Mouse (Mus musculus) neural tube, embryonic 10.5 days (tissue): ENCODE data around the gene Icmt.

Experiments used
- DNase-seq: peaks from one replicate; pipeline ENCODE4 v3.0.0-alpha.2; 2017; ENCODE audit warnings: low spot score; ENCODE audit errors: extremely low spot score

The Icmt gene

DNA sequence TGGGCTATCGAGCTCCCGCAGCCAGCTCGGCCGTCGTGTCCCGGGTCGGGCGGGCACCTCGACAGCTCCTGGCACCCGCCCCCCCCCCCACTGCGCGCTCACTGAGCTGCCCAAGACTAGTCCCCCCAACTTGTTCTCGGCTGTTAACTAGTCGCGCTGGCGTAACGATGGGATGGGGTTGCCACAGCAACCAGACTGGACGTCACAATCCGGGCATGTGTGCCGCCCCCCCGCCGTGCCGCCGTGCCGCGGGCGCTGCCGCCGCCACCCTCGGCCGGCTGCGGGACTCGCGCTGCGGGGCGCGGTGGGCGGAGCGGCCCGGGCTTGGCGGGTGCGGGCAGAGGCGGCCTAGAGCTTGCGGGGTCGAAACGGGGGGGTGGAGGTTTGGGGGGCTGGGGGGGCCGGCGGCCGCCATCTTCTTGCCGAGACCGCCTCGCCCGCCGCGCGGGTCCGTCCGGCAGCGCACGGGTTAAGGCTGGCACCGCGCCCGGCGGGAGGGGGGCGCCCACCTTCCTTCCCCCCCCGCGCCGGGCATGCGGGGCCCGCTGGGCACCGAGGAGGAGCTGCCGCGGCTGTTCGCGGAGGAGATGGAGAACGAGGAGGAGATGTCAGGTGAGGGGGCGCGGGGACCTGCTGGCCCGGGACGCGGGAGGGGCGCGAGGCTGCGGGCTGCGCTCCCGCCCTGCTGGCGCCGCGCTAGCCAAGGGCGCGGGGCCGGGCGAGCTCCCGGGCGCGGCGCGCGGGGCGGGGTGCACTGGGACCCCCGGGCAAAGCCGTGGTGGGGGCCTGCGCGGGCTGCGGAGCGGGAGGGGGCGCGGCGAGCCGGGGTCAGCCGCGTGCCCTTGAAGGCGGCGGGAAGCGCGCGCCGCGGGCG is 41.6 kb downstream of the Icmt start, which contains the start of gene Chd5:
Gene Chd5 (plus strand): TSS at position 233 of the 874 bp plus-strand sequence.
- DNase-seq = no peak

DNA sequence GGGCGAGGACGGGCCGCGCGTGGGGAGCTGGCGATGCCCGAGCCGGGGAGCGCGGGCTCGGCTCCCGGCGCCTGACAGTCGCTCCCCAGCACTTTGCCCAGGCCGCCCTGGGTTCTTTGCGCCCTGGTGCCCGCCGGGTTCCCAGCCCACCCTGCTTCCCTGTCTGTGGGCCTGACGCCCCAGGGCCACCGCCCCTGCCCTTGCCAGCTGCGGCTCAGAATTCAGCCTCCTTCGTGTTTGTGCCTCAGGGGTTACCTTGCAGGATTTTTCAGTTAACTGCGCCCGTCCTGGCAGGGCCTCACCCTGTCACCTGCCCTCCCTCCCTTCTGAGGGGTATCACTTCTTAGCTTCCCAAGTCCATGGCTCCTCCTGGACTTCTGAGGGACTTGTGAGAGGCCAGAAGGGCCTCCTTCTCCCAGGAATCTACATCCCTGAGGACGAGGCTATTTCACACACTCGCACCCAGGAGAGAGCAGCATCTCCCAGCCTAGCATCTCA is 42.3 kb downstream of the Icmt start:
- DNase-seq = no peak

DNA sequence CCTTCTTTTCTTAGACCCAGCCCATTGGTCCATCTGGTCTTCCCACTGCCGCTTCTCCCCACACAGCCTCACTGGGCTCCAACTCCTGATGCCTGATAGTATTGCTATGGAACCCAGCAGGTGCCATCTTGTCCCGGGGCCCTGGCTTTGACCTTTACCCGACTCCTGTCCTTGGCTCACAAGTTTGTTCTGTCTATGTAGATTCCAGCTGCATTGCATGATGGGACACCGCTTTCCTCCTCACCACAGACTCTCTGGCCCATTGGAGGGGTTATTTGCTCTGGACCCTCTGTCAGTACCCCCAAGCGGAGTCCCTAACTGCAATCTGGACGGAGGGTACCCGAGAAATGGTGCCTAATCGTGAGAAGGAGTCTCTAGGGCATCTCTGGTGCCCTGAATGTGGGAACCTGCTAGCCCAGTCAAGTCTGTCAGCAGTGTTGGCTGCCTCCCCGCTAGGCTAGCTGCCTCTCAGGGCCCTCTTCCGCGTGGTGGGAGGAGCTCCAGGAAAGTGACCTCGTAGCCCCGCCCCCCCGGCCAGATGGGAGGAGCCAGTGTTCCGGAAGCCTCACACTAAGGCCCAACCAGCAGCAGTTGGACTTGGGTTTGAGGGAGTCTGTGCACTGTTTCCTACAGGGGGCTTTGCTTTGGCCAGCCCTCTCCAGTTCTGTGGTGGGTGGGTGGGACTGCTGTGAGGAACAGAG is 43.7 kb downstream of the Icmt start:
- peak; percentile 34 for DNase-seq

DNA sequence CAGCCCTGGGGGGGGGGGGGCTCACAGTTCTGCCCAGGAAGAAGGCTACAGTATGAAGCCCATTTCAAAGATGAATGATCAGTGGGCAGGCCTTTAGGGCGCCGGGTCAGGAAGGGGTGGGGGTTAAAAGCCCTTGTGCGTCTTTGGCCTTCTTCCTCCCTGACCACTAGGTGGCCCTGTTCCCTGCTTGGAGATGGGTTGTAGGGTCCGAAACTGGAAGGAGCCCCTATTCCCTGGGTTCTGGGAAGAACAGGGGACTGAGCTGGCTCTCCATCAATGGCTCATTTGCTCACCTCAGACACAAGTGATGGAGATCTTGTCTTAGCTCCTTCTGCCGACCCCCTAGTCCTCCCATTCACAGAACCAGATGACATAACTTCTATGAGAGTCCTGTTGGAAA is 46.3 kb downstream of the Icmt start:
- peak; percentile 47 for DNase-seq

DNA sequence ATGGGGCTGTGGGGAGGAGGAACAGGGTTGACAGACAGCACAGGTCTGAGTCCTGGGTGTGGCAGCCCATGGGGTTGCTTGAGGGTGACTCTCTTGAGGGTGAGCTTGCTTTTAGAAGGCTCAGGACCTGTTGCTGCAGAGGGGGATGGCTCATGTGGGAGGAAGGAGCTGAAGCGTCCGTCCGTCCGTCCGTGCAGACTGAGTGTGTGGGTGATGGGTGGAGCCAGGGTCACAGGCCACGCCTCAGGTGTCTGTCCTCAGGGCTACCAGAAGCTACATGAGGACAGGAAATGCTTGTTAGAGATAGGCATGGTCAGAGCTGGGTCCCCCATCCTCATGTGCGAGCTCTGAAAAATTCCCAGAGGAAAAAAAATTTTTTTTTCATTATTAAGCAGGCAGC is 47.6 kb downstream of the Icmt start:
- DNase-seq = no peak

DNA sequence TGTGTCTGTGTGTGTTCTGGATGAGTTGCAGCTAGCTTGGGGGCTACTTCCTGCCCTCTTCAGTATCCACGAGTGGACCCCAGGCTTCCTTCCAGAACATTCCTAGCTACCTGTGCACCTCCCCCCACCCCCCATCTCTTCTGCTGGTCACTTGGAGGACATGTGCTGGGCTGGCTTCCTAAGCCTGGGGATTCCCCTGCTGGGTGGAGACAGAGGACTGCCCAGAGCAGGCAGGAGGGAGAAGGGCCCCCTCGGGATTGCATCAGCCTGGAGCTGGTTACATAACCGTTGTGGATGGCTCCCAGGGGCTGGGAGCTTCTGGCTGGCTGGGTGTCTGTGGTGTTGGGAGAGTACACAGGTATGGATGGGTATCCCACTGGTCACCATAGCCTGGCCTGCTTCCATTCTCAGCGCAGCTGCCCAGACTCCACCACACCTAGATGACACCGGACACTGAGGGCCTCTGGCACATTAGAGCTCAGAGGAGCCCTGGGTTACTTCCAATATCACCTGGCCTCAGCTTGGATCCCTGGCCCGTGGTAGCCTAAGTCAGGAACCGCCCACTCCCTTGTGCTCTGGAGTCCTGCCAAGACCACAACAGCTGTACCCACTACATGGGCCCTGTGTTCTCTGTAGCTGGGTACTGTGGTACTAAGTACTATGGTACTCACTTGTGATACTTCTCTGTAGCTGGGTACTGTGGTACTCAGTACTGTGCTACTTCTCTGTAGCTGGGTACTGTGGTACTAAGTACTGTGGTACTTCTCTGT is 48.3 kb downstream of the Icmt start:
- no peak for DNase-seq

DNA sequence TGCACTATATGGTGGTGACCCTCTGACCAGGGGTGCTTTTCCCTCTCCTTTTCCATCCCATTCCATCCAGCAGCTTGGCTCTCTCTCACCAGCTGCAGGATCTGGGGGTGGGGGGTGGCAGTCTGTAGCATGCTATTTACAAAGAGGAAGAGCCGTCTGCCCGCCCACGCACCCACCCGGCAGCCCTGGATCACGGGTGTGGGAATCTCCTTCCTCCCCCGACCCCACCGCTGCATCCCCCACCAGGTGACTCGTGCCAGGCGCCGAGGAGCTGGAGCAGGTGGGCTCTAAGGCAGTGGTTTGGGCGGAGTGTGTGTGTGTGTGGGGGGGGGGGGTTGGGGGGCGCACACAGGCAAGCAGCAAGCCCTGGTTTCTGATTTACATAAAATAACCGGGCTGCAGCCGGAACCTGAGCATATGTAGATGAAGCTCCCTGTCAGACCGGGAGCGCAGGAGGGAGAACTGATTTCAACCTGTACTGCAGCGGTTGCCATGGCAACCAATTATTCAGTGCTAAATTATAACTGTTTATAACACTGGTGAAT is 52.9 kb downstream of the Icmt start:
- DNase-seq = no peak

DNA sequence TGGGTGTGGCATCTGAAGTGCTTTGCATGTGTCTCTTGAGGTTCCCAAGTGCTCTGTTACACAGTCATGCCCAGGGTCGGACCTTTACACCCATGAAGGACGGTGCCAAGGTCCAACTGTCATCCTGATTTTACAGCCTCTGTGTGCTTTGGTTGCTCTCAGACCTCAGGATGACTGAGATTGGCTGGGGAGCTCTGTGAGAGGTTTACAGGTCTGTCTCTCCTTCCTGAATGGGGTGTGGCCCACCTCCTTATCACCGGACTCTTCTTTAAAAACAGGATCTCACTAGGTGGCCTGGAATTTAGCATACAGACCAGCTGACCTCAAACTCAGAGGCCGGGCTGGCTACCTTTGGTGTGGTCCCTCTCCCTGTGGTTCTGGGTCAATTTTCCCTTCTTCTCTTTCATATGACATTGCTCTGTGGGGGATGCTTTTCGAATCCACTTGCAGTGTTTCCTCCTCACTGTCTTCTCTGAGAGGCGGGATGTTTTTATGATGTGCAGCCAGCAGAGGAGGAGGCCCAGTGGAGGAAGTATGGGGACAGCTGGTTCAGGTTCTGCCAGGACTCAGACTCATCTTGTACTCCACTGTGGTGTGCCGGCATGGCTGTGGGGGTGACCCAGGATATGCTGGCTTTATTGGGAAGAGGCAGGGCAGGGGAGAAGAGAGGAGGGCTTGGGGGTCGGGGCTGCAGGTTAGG is 53.8 kb downstream of the Icmt start:
- DNase-seq = no peak

DNA sequence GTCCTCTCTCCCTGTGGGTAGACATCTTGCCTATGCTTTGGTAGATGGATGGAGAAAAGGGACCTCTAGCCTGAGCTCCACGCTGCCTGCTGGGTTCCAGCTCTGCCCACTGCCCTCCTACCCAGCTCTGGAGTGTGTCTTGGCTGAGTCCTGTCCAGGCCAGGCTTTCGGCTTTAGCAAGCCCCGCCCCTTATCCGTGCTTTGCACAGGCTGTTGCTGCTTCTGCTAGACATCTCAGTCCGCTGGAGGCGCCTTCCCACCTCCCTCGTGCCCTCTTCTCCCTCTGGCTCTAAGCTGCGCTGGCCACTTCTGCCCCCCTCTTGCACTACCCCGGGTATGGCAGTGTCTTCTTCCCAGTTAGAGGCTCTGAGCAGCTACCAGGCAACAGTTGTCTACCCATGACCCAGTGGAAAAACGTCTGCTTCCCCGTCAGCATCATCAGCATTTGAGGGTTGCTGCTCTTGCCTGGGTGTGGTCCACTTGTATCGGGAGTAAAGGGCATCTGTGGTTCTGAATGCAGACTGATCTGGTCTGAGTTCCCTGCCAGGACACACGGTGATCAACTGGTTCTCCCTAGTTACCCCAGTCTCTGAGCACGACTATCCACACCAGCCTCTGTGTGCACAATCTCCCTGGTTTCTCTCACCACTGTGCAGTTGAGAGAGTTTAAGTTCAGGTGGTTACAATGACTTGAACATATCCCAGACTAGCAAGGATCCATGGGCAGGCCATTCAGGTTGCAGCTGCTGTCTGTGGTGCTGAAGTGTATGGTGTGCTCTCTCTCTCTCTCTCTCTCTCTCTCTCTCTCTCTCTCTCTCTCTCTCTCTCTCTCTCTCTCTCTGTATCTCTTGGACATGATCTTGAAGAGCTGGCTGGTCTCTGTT is 54.6 kb downstream of the Icmt start:
- DNase-seq = no peak

DNA sequence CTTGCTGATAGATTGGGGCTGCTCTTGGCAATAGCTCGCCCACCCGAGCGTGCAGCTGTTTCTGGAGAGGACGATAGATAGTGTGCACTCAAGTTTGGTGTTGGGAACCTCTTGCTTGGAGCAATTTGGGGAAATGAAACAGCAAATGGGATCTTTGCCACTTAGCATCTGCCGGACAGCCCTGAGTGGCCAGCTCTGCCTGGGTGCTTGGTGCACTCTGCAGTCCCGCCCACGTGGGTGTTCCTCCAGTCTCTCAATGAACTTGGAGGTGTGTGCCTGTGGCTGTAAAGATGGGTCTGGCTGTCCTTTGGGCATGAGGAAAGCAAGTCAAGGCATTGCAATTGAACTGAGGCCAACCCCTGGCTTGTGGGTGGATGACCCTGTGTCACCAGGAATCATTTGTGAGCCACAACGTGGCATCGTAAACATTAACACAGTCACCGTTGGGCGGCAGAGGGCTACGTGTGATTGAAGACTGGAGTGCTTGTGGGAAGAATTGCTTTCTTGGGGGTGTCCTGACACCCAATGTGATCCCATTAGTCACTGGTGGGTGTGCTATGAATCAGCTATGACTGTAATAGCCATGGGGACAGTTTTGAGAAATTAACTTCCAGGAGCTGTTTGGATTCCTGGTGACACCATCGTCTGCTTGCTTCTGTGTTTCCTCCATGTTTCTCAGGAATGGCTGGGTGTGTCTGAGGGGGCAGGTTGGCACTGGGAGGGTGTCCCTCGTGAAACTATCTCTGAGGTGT is 57.0 kb downstream of the Icmt start:
- no peak for DNase-seq

DNA sequence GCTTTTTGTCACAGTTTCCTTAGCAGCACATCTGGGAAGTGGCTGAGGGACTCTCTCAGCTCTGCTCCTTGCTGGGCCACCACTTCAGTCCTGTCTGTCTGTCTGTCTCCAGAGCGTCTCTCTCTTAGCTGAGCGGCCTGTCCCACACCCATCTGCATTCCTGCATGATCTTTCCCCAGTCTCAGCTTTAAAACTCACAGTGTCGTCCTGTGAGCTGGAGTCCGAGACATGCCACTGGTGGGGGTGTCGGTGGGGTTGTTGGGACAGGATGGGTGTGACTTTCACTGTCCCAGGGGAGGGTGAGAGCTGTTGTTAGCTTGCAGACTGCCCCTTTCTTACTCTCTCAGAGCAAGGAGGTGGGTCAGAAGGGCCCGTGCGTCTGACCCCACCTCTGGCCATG is 58.6 kb downstream of the Icmt start:
- DNase-seq = no peak
